Mouse (Mus musculus): ENCODE data around the gene Cadm3. TPM values are rescaled to one million over a fixed set of nuclear protein-coding genes. Genes with fewer than 3 reads are reported as not detected.
"Not testable (repeated sequence)": the region's sequence is repeated elsewhere in the genome, so short reads cannot be mapped to it uniquely, and the experiment has no call there.

Gene Cadm3
- polyA plus RNA-seq, 1 experiment from 2014 or later = 10.1 TPM

DNA sequence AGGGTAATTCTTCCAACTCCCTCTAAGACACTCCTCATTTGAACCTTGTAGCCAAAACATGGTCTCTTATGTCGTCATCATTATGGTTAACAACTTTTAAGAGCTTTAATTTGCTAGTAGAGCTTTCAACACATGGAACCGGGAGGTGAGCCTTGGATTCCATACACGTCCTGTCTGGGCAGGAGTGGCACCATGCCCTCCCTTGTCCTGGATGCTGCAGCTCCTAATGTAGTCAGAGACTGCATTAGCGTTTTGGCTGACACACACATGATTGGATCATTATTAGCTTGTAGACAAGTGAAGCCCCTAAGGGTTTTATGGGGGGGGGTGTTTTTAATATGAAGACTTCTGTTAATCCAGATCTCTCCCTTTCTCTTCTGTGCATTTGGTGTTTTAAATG is 42.5 kb downstream of the Cadm3 start:
- ATAC-seq (ENCODE audit: insufficient number of reproducible peaks, insufficient read depth, low FRiP score, low read depth) = no peak
- WGBS = 61% methylated on average over 4 of the region's 4 CpGs
- Histone ChIP-seq H3K36me3 (ENCODE audit: control insufficient read depth, insufficient read depth, low read length) (no peaks in the 10 kb centered on the region), H3K9me3 (ENCODE audit: control insufficient read depth, low read depth, low read length) (no peaks in the 10 kb centered on the region), H3K4me3 (ENCODE audit: low read depth, low read length) (no peak overlapping the region), H3K27ac (ENCODE audit: low read length) (no peak overlapping the region), H3K4me2 (replicated peaks; ENCODE audit: low read depth, low read length) (no peak overlapping the region), H3K9ac (replicated peaks; ENCODE audit: low read depth, low read length) (no peak overlapping the region), H3K4me1 (ENCODE audit: control insufficient read depth, insufficient read depth, low read length) (no peaks in the 10 kb centered on the region), H3K27me3 (ENCODE audit: control insufficient read depth, insufficient read depth, low read length) (no peaks in the 10 kb centered on the region)

DNA sequence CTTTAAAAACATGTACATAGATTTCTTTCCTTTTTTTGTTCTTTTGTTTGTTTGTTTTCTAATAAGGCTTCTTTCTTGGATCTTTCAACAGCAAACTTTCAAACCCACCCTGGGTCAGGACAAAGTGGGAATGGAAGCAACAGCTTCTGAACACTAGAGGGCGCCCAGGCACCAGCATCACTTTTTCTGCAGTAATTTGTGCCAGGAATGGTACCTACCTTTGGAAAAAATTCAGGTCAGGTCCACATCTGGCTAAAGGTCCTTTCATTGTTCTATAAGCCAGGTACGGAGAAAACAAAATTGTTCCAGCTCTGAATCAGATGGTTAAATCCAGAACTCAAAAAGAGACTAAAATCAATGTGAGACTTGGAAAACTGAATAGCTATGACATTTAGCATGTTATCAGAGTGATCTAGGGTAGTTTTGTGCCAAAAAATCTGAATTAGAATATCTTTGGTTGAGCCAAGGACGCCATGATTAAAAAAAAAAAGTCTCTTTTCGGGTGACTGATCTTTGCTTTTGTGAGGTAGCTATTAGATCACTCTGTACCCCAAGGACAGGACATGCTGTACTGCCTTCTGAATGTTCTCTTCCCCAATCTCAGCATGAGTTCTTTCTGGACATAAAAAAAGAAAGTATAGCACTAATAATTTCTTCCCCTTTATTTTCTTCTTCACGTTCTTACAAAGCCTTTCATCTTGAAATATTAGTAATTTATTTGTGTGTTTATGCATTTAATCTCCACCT is 43.5 kb downstream of the Cadm3 start:
- H3K4me2 ChIP-seq (replicated peaks; ENCODE audit: low read depth, low read length) = no peak overlapping the region
- no peak overlapping the region for H3K27ac ChIP-seq (ENCODE audit: low read length)
- H3K4me1 ChIP-seq (ENCODE audit: control insufficient read depth, insufficient read depth, low read length) = no peaks in the 10 kb centered on the region
- H3K9ac ChIP-seq (replicated peaks; ENCODE audit: low read depth, low read length) = no peak overlapping the region
- 34% methylated on average over 5 of the region's 5 CpGs for WGBS
- no peak for ATAC-seq (ENCODE audit: insufficient number of reproducible peaks, insufficient read depth, low FRiP score, low read depth)
- no peak overlapping the region for H3K4me3 ChIP-seq (ENCODE audit: low read depth, low read length)
- no peaks in the 10 kb centered on the region for H3K27me3 ChIP-seq (ENCODE audit: control insufficient read depth, insufficient read depth, low read length)
- H3K36me3 ChIP-seq (ENCODE audit: control insufficient read depth, insufficient read depth, low read length) = no peaks in the 10 kb centered on the region
- H3K9me3 ChIP-seq (ENCODE audit: control insufficient read depth, low read depth, low read length) = no peaks in the 10 kb centered on the region

GRCm38 (mm10) chr1:173322249-173322627 is 45.3 kb downstream of the Cadm3 start:
- 71% methylated on average over 6 of the region's 6 CpGs for WGBS

DNA sequence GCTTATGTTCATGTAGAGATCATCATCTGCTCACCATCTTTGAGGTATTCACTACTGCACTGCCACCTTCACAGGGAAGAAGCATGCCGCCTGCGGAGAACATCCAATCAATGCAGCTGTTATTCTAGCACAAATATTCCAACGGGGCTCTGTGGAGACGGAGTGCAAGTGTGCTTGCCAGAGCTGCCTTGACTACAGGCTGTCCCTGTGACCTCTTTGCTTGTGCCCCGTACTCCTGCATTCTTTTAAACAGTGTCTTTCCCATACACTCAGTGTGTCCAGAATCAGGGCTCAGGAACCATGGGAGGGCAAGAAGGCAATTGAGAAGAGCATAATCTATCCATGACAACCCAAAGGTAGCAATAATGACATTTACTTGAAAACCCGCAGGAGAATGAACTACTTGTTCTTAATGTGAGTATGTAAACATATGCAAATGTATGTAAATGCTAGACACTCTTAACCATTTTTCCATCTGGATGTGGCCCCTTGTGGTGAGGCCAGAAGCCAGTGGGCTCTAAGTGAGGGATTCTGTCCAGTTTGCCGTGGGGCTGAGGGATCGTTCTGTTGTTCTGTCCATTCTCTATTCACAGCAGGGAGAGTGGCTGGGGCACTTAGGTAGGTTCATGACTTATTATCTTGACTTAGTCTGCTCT is 45.8 kb downstream of the Cadm3 start:
- H3K9ac ChIP-seq (replicated peaks; ENCODE audit: low read depth, low read length) = no peak overlapping the region
- H3K4me2 ChIP-seq (replicated peaks; ENCODE audit: low read depth, low read length) = no peak overlapping the region
- no peak overlapping the region for H3K4me3 ChIP-seq (ENCODE audit: low read depth, low read length)
- no peak overlapping the region for H3K27ac ChIP-seq (ENCODE audit: low read length)
- H3K27me3 ChIP-seq (ENCODE audit: control insufficient read depth, insufficient read depth, low read length) = no peaks in the 10 kb centered on the region
- H3K4me1 ChIP-seq (ENCODE audit: control insufficient read depth, insufficient read depth, low read length) = no peaks in the 10 kb centered on the region
- 66% methylated on average over 8 of the region's 8 CpGs for WGBS
- H3K9me3 ChIP-seq (ENCODE audit: control insufficient read depth, low read depth, low read length) = no peaks in the 10 kb centered on the region
- no peaks in the 10 kb centered on the region for H3K36me3 ChIP-seq (ENCODE audit: control insufficient read depth, insufficient read depth, low read length)
- ATAC-seq (ENCODE audit: insufficient number of reproducible peaks, insufficient read depth, low FRiP score, low read depth) = no peak

More at GRCm38 (mm10) chr1:173322249-173322627, 45.3 kb downstream of the Cadm3 start:
- Histone ChIP-seq H3K4me3 (ENCODE audit: low read depth, low read length) (no peak overlapping the region), H3K4me2 (replicated peaks; ENCODE audit: low read depth, low read length) (no peak overlapping the region), H3K4me1 (ENCODE audit: control insufficient read depth, insufficient read depth, low read length) (no peaks in the 10 kb centered on the region), H3K9ac (replicated peaks; ENCODE audit: low read depth, low read length) (no peak overlapping the region), H3K9me3 (ENCODE audit: control insufficient read depth, low read depth, low read length) (no peaks in the 10 kb centered on the region), H3K27me3 (ENCODE audit: control insufficient read depth, insufficient read depth, low read length) (no peaks in the 10 kb centered on the region), H3K27ac (ENCODE audit: low read length) (no peak overlapping the region), H3K36me3 (ENCODE audit: control insufficient read depth, insufficient read depth, low read length) (no peaks in the 10 kb centered on the region)
- no peak for ATAC-seq (ENCODE audit: insufficient number of reproducible peaks, insufficient read depth, low FRiP score, low read depth)

DNA sequence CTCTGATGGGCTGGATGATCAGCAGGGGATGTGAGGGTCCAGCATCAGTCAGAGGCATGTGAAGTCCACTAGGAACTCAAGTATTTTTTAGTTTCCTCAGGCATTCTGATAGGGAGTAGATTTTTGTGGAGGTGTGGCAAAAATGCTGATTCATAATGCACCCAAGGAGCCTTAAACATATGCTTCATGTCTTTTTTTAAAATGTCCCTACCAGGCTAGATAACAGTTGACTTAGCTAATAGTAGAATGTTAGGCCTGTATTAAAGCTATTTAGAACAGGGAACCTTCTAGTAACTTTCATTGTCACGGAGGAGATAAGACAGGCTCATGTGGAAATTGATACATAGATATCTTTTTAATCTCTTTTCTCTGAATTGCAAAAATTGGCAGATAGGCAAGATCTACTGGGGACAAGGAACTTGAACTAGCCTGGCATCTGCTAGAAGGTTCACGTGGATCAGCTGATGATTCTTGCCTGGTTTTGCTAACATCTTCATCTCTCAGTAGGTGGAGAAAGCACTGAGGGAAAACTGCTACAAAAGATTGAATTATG is 49.5 kb downstream of the Cadm3 start:
- Histone ChIP-seq H3K4me1 (ENCODE audit: control insufficient read depth, insufficient read depth, low read length) (no peaks in the 10 kb centered on the region), H3K4me3 (ENCODE audit: low read depth, low read length) (no peak overlapping the region), H3K36me3 (ENCODE audit: control insufficient read depth, insufficient read depth, low read length) (no peaks in the 10 kb centered on the region), H3K27me3 (ENCODE audit: control insufficient read depth, insufficient read depth, low read length) (no peaks in the 10 kb centered on the region), H3K9ac (replicated peaks; ENCODE audit: low read depth, low read length) (no peak overlapping the region), H3K27ac (ENCODE audit: low read length) (no peak overlapping the region), H3K4me2 (replicated peaks; ENCODE audit: low read depth, low read length) (no peak overlapping the region), H3K9me3 (ENCODE audit: control insufficient read depth, low read depth, low read length) (no peaks in the 10 kb centered on the region)
- 87% methylated on average over 2 of the region's 2 CpGs for WGBS
- no peak for ATAC-seq (ENCODE audit: insufficient number of reproducible peaks, insufficient read depth, low FRiP score, low read depth)

- no peak overlapping the region for H3K27ac ChIP-seq (ENCODE audit: low read length)
- H3K4me3 ChIP-seq (ENCODE audit: low read depth, low read length) = no peak overlapping the region
- H3K9ac ChIP-seq (replicated peaks; ENCODE audit: low read depth, low read length) = no peak overlapping the region
- 61% methylated on average over 3 of the region's 3 CpGs for WGBS
- H3K4me2 ChIP-seq (replicated peaks; ENCODE audit: low read depth, low read length) = no peak overlapping the region
- no peaks in the 10 kb centered on the region for H3K27me3 ChIP-seq (ENCODE audit: control insufficient read depth, insufficient read depth, low read length)
- H3K9me3 ChIP-seq (ENCODE audit: control insufficient read depth, low read depth, low read length) = no peaks in the 10 kb centered on the region
- no peaks in the 10 kb centered on the region for H3K36me3 ChIP-seq (ENCODE audit: control insufficient read depth, insufficient read depth, low read length)
- no peak for ATAC-seq (ENCODE audit: insufficient number of reproducible peaks, insufficient read depth, low FRiP score, low read depth)
- no peaks in the 10 kb centered on the region for H3K4me1 ChIP-seq (ENCODE audit: control insufficient read depth, insufficient read depth, low read length)
Observed at GRCm38 (mm10) chr1:173315725-173316124, 51.8 kb downstream of the Cadm3 start.

DNA sequence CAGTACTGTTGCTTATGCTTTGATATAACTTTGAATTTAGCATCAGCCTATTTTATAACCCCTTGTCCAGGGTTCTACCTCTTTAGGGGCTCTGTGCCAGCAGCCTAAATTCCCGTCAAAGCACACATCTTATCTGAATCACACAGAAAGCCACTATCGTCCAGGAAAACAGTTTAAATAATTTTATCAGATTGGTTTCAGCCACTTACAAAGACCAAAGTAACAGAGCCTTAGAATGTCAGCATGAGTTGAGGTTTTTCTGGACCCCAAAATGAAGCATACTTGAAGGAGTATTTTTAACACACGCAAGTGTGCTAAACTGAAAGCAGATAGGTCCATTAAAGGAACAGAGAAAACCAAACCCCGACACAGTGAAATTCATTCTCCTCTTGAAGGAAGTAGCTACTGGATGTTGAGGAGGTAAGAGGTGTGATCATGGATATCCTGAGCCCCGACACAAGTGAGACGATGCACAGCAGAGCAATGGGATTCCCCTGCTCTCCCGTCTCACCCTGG is 53.9 kb downstream of the Cadm3 start:
- WGBS = 71% methylated on average over 7 of the region's 7 CpGs
- not testable (repeated sequence) for H3K4me1 ChIP-seq (ENCODE audit: control insufficient read depth, insufficient read depth, low read length); ATAC-seq (ENCODE audit: insufficient number of reproducible peaks, insufficient read depth, low FRiP score, low read depth); H3K4me3 ChIP-seq (ENCODE audit: low read depth, low read length); H3K36me3 ChIP-seq (ENCODE audit: control insufficient read depth, insufficient read depth, low read length); H3K4me2 ChIP-seq (replicated peaks; ENCODE audit: low read depth, low read length); H3K9ac ChIP-seq (replicated peaks; ENCODE audit: low read depth, low read length); H3K27me3 ChIP-seq (ENCODE audit: control insufficient read depth, insufficient read depth, low read length); H3K9me3 ChIP-seq (ENCODE audit: control insufficient read depth, low read depth, low read length); H3K27ac ChIP-seq (ENCODE audit: low read length)

- not testable (repeated sequence) for H3K27ac ChIP-seq (ENCODE audit: low read length); H3K4me2 ChIP-seq (replicated peaks; ENCODE audit: low read depth, low read length); H3K9me3 ChIP-seq (ENCODE audit: control insufficient read depth, low read depth, low read length); H3K9ac ChIP-seq (replicated peaks; ENCODE audit: low read depth, low read length); H3K4me3 ChIP-seq (ENCODE audit: low read depth, low read length); H3K4me1 ChIP-seq (ENCODE audit: control insufficient read depth, insufficient read depth, low read length); H3K27me3 ChIP-seq (ENCODE audit: control insufficient read depth, insufficient read depth, low read length); H3K36me3 ChIP-seq (ENCODE audit: control insufficient read depth, insufficient read depth, low read length)
- WGBS = 16% methylated on average over 3 of the region's 3 CpGs
- ATAC-seq (ENCODE audit: insufficient number of reproducible peaks, insufficient read depth, low FRiP score, low read depth) = peak; percentile 77; the same call in 1 of the 2 replicates
Observed at GRCm38 (mm10) chr1:173302795-173303194, 64.7 kb downstream of the Cadm3 start.

Data from stomach, embryonic 14.5 days (tissue).